Mouse (Mus musculus): ENCODE results near the gene Disc1. TPM values are rescaled to one million over a fixed set of nuclear protein-coding genes. Genes with fewer than 3 reads are reported as not detected.
A peak's percentile ranks its signal among the peaks of the same experiment; 100 is the strongest.

Gene Disc1
- polyA plus RNA-seq, 1 experiment from 2014 or later, result 1.8 TPM

- 81% methylated on average over 12 of the region's 12 CpGs for WGBS
- no peak for ATAC-seq (ENCODE audit: low FRiP score, low read depth)
- no peak overlapping the region for H3K27ac ChIP-seq (replicated peaks)
Observed at GRCm38 (mm10) chr8:125285966-125286681, 232.1 kb downstream of the Disc1 start.

GRCm38 (mm10) chr8:125287311-125287710 lies 233.3 kb downstream of the Disc1 start:
- 64% methylated on average over 4 of the region's 4 CpGs for WGBS
- Histone ChIP-seq H3K4me3 (no peak overlapping the region), H3K9ac (no peak overlapping the region), H3K4me1 (replicated peaks) (peaks cover 9% of the 10 kb centered on the region; the same call in 1 of the 2 replicates), H3K4me2 (no peak overlapping the region), H3K27ac (replicated peaks) (no peak overlapping the region), H3K9me3 (no peaks in the 10 kb centered on the region), H3K36me3 (no peaks in the 10 kb centered on the region), H3K27me3 (no peaks in the 10 kb centered on the region)
- no peak for ATAC-seq (ENCODE audit: low FRiP score, low read depth)

More at GRCm38 (mm10) chr8:125285966-125286681, 232.1 kb downstream of the Disc1 start:
- H3K9ac ChIP-seq, result no peak overlapping the region
- no peak overlapping the region for H3K4me2 ChIP-seq
- H3K36me3 ChIP-seq, result no peaks in the 10 kb centered on the region
- H3K9me3 ChIP-seq, result no peaks in the 10 kb centered on the region
- H3K4me1 ChIP-seq (replicated peaks), result peaks cover 9% of the 10 kb centered on the region; the same call in 1 of the 2 replicates
- H3K4me3 ChIP-seq, result no peak overlapping the region
- H3K27me3 ChIP-seq, result no peaks in the 10 kb centered on the region

- WGBS, result 66% methylated on average over 7 of the region's 7 CpGs
- Histone ChIP-seq H3K4me3 (no peak overlapping the region), H3K27me3 (no peaks in the 10 kb centered on the region), H3K36me3 (no peaks in the 10 kb centered on the region), H3K9me3 (no peaks in the 10 kb centered on the region), H3K4me2 (no peak overlapping the region), H3K9ac (no peak overlapping the region), H3K4me1 (replicated peaks) (peaks cover 11% of the 10 kb centered on the region; the same call in 1 of the 2 replicates), H3K27ac (replicated peaks) (no peak overlapping the region)
- ATAC-seq (ENCODE audit: low FRiP score, low read depth), result no peak
Observed at GRCm38 (mm10) chr8:125287841-125288341, 233.9 kb downstream of the Disc1 start.

GRCm38 (mm10) chr8:125291506-125291905 lies 237.5 kb downstream of the Disc1 start:
- Histone ChIP-seq H3K4me3 (no peak overlapping the region), H3K36me3 (no peaks in the 10 kb centered on the region), H3K4me1 (replicated peaks) (peaks cover 5% of the 10 kb centered on the region; the same call in 1 of the 2 replicates), H3K9me3 (no peaks in the 10 kb centered on the region), H3K27me3 (no peaks in the 10 kb centered on the region), H3K9ac (no peak overlapping the region), H3K4me2 (no peak overlapping the region), H3K27ac (replicated peaks) (no peak overlapping the region)
- no peak for ATAC-seq (ENCODE audit: low FRiP score, low read depth)
- whole genome bisulfite sequencing, result 69% methylated on average over 10 of the region's 10 CpGs

- 0 out of 2 replicates have a peak overlapping the region, but pooled peaks have one; percentile 26 for H3K27ac ChIP-seq (replicated peaks)
- no peak overlapping the region for H3K4me2 ChIP-seq
- no peak overlapping the region for H3K4me3 ChIP-seq
- peaks cover 5% of the 10 kb centered on the region; the same call in 1 of the 2 replicates for H3K4me1 ChIP-seq (replicated peaks)
- 80% methylated on average over 22 of the region's 22 CpGs for WGBS
- no peak overlapping the region for H3K9ac ChIP-seq
- no peak for ATAC-seq (ENCODE audit: low FRiP score, low read depth)
- no peaks in the 10 kb centered on the region for H3K27me3 ChIP-seq
- no peaks in the 10 kb centered on the region for H3K36me3 ChIP-seq
- no peaks in the 10 kb centered on the region for H3K9me3 ChIP-seq
Observed at GRCm38 (mm10) chr8:125291932-125292717, 238.1 kb downstream of the Disc1 start.

GRCm38 (mm10) chr8:125292933-125293591 lies 239.1 kb downstream of the Disc1 start:
- 48% methylated on average over 8 of the region's 8 CpGs for WGBS
- Histone ChIP-seq H3K9ac (no peak overlapping the region), H3K36me3 (no peaks in the 10 kb centered on the region), H3K27me3 (no peaks in the 10 kb centered on the region), H3K9me3 (no peaks in the 10 kb centered on the region), H3K4me3 (no peak overlapping the region), H3K4me1 (replicated peaks) (peaks cover 5% of the 10 kb centered on the region; the same call in 1 of the 2 replicates), H3K4me2 (no peak overlapping the region), H3K27ac (replicated peaks) (no peak overlapping the region)
- no peak for ATAC-seq (ENCODE audit: low FRiP score, low read depth)

- Histone ChIP-seq H3K9ac (no peak overlapping the region), H3K4me3 (no peak overlapping the region), H3K4me2 (no peak overlapping the region), H3K27me3 (no peaks in the 10 kb centered on the region), H3K27ac (replicated peaks) (no peak overlapping the region), H3K9me3 (no peaks in the 10 kb centered on the region), H3K36me3 (no peaks in the 10 kb centered on the region), H3K4me1 (replicated peaks) (no peaks in the 10 kb centered on the region)
- no peak for ATAC-seq (ENCODE audit: low FRiP score, low read depth)
- WGBS, result 47% methylated on average over 4 of the region's 4 CpGs
Observed at GRCm38 (mm10) chr8:125299248-125299647, 245.3 kb downstream of the Disc1 start.

GRCm38 (mm10) chr8:125301931-125302361 lies 248.0 kb downstream of the Disc1 start:
- no peak overlapping the region for H3K4me2 ChIP-seq
- peaks cover 5% of the 10 kb centered on the region; the same call in 1 of the 2 replicates for H3K4me1 ChIP-seq (replicated peaks)
- no peaks in the 10 kb centered on the region for H3K27me3 ChIP-seq
- H3K27ac ChIP-seq (replicated peaks), result no peak overlapping the region
- no peak overlapping the region for H3K9ac ChIP-seq
- H3K36me3 ChIP-seq, result no peaks in the 10 kb centered on the region
- H3K9me3 ChIP-seq, result no peaks in the 10 kb centered on the region
- no peak for ATAC-seq (ENCODE audit: low FRiP score, low read depth)
- no peak overlapping the region for H3K4me3 ChIP-seq
- whole genome bisulfite sequencing, result 56% methylated on average over 8 of the region's 8 CpGs

GRCm38 (mm10) chr8:125306665-125307064 lies 252.7 kb downstream of the Disc1 start:
- ATAC-seq (ENCODE audit: low FRiP score, low read depth), result no peak
- Histone ChIP-seq H3K9ac (no peak overlapping the region), H3K4me1 (replicated peaks) (peaks cover 20% of the 10 kb centered on the region), H3K27ac (replicated peaks) (no peak overlapping the region), H3K4me2 (no peak overlapping the region), H3K9me3 (no peaks in the 10 kb centered on the region), H3K27me3 (0 out of 2 replicates have a peak, but pooled peaks cover 2% of the 10 kb centered on the region), H3K36me3 (no peaks in the 10 kb centered on the region), H3K4me3 (no peak overlapping the region)
- WGBS, result 43% methylated on average over 10 of the region's 10 CpGs

GRCm38 (mm10) chr8:125309985-125310384 lies 256.0 kb downstream of the Disc1 start:
- H3K4me1 ChIP-seq (replicated peaks), result peaks cover 23% of the 10 kb centered on the region
- H3K27ac ChIP-seq (replicated peaks), result no peak overlapping the region
- H3K4me2 ChIP-seq, result no peak overlapping the region
- ATAC-seq (ENCODE audit: low FRiP score, low read depth), result no peak
- WGBS, result 62% methylated on average over 14 of the region's 14 CpGs
- no peak overlapping the region for H3K4me3 ChIP-seq
- H3K9me3 ChIP-seq, result no peaks in the 10 kb centered on the region
- H3K27me3 ChIP-seq, result 0 out of 2 replicates have a peak, but pooled peaks cover 2% of the 10 kb centered on the region
- no peak overlapping the region for H3K9ac ChIP-seq
- H3K36me3 ChIP-seq, result no peaks in the 10 kb centered on the region

All from hindbrain, embryonic 15.5 days (tissue).